Mouse (Mus musculus): ENCODE data around the gene Arfgap3. TPM values are rescaled to one million over a fixed set of nuclear protein-coding genes. Genes with fewer than 3 reads are reported as not detected.

Arfgap3 gene
- polyA plus RNA-seq, 1 experiment, result 40.3 TPM

GRCm38 (mm10) chr15:83263405-83263804 lies 86.6 kb downstream of the Arfgap3 start:
- DNase-seq (ENCODE audit: low read depth), result no peak
- TF ChIP-seq CTCF (IDR thresholded peaks at IDR 0.05; ENCODE audit: borderline replicate concordance, extremely low read depth, insufficient read depth, insufficient read length), result no peak

GRCm38 (mm10) chr15:83257906-83258305 lies 92.1 kb downstream of the Arfgap3 start:
- peak; percentile 74 for DNase-seq (ENCODE audit: low read depth)
- TF ChIP-seq POLR2A (IDR thresholded peaks at IDR 0.05; ENCODE audit: borderline replicate concordance, extremely low read depth, insufficient read depth, insufficient read length, poor library complexity, severe bottlenecking), result no peak
- no peak for TF ChIP-seq CTCF (IDR thresholded peaks at IDR 0.05; ENCODE audit: borderline replicate concordance, extremely low read depth, insufficient read depth, insufficient read length)

- DNase-seq (ENCODE audit: low read depth), result no peak
- no peak for TF ChIP-seq POLR2A (IDR thresholded peaks at IDR 0.05; ENCODE audit: borderline replicate concordance, extremely low read depth, insufficient read depth, insufficient read length, poor library complexity, severe bottlenecking)
Observed at GRCm38 (mm10) chr15:83256491-83256890, 93.6 kb downstream of the Arfgap3 start.

- TF ChIP-seq POLR2A (IDR thresholded peaks at IDR 0.05; ENCODE audit: borderline replicate concordance, extremely low read depth, insufficient read depth, insufficient read length, poor library complexity, severe bottlenecking) (no peak), CTCF (IDR thresholded peaks at IDR 0.05; ENCODE audit: borderline replicate concordance, extremely low read depth, insufficient read depth, insufficient read length) (no peak)
- DNase-seq (ENCODE audit: low read depth), result no peak
Observed at GRCm38 (mm10) chr15:83255944-83256343, 94.1 kb downstream of the Arfgap3 start.

GRCm38 (mm10) chr15:83255191-83255782 lies 94.8 kb downstream of the Arfgap3 start:
- no peak for DNase-seq (ENCODE audit: low read depth)
- TF ChIP-seq POLR2A (IDR thresholded peaks at IDR 0.05; ENCODE audit: borderline replicate concordance, extremely low read depth, insufficient read depth, insufficient read length, poor library complexity, severe bottlenecking) (no peak), CTCF (IDR thresholded peaks at IDR 0.05; ENCODE audit: borderline replicate concordance, extremely low read depth, insufficient read depth, insufficient read length) (peak; percentile 32; the same call in 1 of the 2 replicates)

GRCm38 (mm10) chr15:83254372-83255070 lies 95.5 kb downstream of the Arfgap3 start:
- no peak for DNase-seq (ENCODE audit: low read depth)
- TF ChIP-seq CTCF (IDR thresholded peaks at IDR 0.05; ENCODE audit: borderline replicate concordance, extremely low read depth, insufficient read depth, insufficient read length), result no peak
- TF ChIP-seq POLR2A (IDR thresholded peaks at IDR 0.05; ENCODE audit: borderline replicate concordance, extremely low read depth, insufficient read depth, insufficient read length, poor library complexity, severe bottlenecking), result no peak

GRCm38 (mm10) chr15:83252060-83252459 lies 98.0 kb downstream of the Arfgap3 start:
- TF ChIP-seq CTCF (IDR thresholded peaks at IDR 0.05; ENCODE audit: borderline replicate concordance, extremely low read depth, insufficient read depth, insufficient read length), result no peak
- no peak for TF ChIP-seq POLR2A (IDR thresholded peaks at IDR 0.05; ENCODE audit: borderline replicate concordance, extremely low read depth, insufficient read depth, insufficient read length, poor library complexity, severe bottlenecking)
- no peak for DNase-seq (ENCODE audit: low read depth)

GRCm38 (mm10) chr15:83251176-83252004 lies 98.7 kb downstream of the Arfgap3 start, which contains the start of gene A4galt:
A4galt (minus strand) TSS chr15:83251774.
- no peak for DNase-seq (ENCODE audit: low read depth)
- TF ChIP-seq CTCF (IDR thresholded peaks at IDR 0.05; ENCODE audit: borderline replicate concordance, extremely low read depth, insufficient read depth, insufficient read length) (no peak), POLR2A (IDR thresholded peaks at IDR 0.05; ENCODE audit: borderline replicate concordance, extremely low read depth, insufficient read depth, insufficient read length, poor library complexity, severe bottlenecking) (no peak)

GRCm38 (mm10) chr15:83250651-83251175 lies 99.3 kb downstream of the Arfgap3 start:
- no peak for DNase-seq (ENCODE audit: low read depth)
- TF ChIP-seq CTCF (IDR thresholded peaks at IDR 0.05; ENCODE audit: borderline replicate concordance, extremely low read depth, insufficient read depth, insufficient read length), result no peak
- no peak for TF ChIP-seq POLR2A (IDR thresholded peaks at IDR 0.05; ENCODE audit: borderline replicate concordance, extremely low read depth, insufficient read depth, insufficient read length, poor library complexity, severe bottlenecking)

Other genes starting within 250 kb of the Arfgap3 start
- gene Rrp7a, start 227.4 kb downstream of the Arfgap3 start, polyA plus RNA-seq (2012; rRNA removed), result 106 and 111 TPM in 2 replicates
- 92.9 and 101 TPM in 2 replicates for gene Poldip3, start 200.9 kb downstream of the Arfgap3 start, polyA plus RNA-seq (2012; rRNA removed)
- gene Cyb5r3, start 177.7 kb downstream of the Arfgap3 start, polyA plus RNA-seq (2012; rRNA removed), result 49.4 and 85.4 TPM in 2 replicates
- gene A4galt, start 98.5 kb downstream of the Arfgap3 start, polyA plus RNA-seq (2012; rRNA removed), result 1.8 and 4.2 TPM in 2 replicates
- 23.7 and 31.4 TPM in 2 replicates for gene Pacsin2, start 114.4 kb upstream of the Arfgap3 start, polyA plus RNA-seq (2012; rRNA removed)
- 58.1 and 89.6 TPM in 2 replicates for gene Ttll1, start 160.6 kb upstream of the Arfgap3 start, polyA plus RNA-seq (2012; rRNA removed)
- 0.71 and 1.3 TPM in 2 replicates for gene Bik, start 176.6 kb upstream of the Arfgap3 start, polyA plus RNA-seq (2012; rRNA removed)
- gene Tspo, start 213.3 kb upstream of the Arfgap3 start, polyA plus RNA-seq (2012; rRNA removed), result 7.1 and 9.9 TPM in 2 replicates
- 32.8 and 38.7 TPM in 2 replicates for gene Mcat, start 213.5 kb upstream of the Arfgap3 start, polyA plus RNA-seq (2012; rRNA removed)
- 49.8 and 56.6 TPM in 2 replicates for gene Ttll12, start 244.9 kb upstream of the Arfgap3 start, polyA plus RNA-seq (2012; rRNA removed)